Mouse (Mus musculus): ENCODE data around the gene Ccnt2.

GRCm38 (mm10) chr1:127833714-127834113 lies 59.8 kb downstream of the Ccnt2 start:
- TF ChIP-seq CTCF (IDR thresholded peaks at IDR 0.05; ENCODE audit: low read depth) (no peak), EP300 (optimal IDR thresholded peaks at IDR 0.05) (no peak)
